Mouse (Mus musculus): ENCODE results near the gene Fhad1. TPM values are rescaled to one million over a fixed set of nuclear protein-coding genes. Genes with fewer than 3 reads are reported as not detected.
A peak's percentile ranks its signal among the peaks of the same experiment; 100 is the strongest.

The Fhad1 gene
- total RNA-seq, 2 experiments from 2014 or later: 0.36 TPM; not detected in 1

- DNase-seq: no peak
These were observed 132.0 kb downstream of the Fhad1 start for GRCm38 (mm10) chr4:141882858-141883257.

- DNase-seq: peak; percentile 50 to 59
These were observed 132.9 kb downstream of the Fhad1 start for GRCm38 (mm10) chr4:141881950-141882349.

- no peak for DNase-seq
These were observed 133.5 kb downstream of the Fhad1 start for GRCm38 (mm10) chr4:141881289-141881914.

- DNase-seq: no peak
These were observed 135.0 kb downstream of the Fhad1 start for GRCm38 (mm10) chr4:141879875-141880274.

GRCm38 (mm10) chr4:141879074-141879473 lies 135.8 kb downstream of the Fhad1 start:
- no peak for DNase-seq

- no peak for DNase-seq
These were observed 136.3 kb downstream of the Fhad1 start for GRCm38 (mm10) chr4:141878621-141879020.

- DNase-seq: no peak
These were observed 139.3 kb downstream of the Fhad1 start for GRCm38 (mm10) chr4:141875481-141876108.

- DNase-seq: peak; percentile 91
These were observed 140.1 kb downstream of the Fhad1 start, which contains the start of gene Efhd2 for GRCm38 (mm10) chr4:141874601-141875460. TSS of gene Efhd2 (minus strand) at chr4:141874920.

- no peak for DNase-seq
These were observed 140.7 kb downstream of the Fhad1 start for GRCm38 (mm10) chr4:141874111-141874600.

- peak; percentile 58 to 62 for DNase-seq
These were observed 141.9 kb downstream of the Fhad1 start for GRCm38 (mm10) chr4:141872977-141873376.

GRCm38 (mm10) chr4:141871909-141872308 lies 143.0 kb downstream of the Fhad1 start:
- DNase-seq: peak in 1 of 2 experiments; percentile 61

- DNase-seq: peak in 1 of 2 experiments; percentile 29
These were observed 143.6 kb downstream of the Fhad1 start for GRCm38 (mm10) chr4:141871333-141871725.

GRCm38 (mm10) chr4:141870666-141871332 lies 144.1 kb downstream of the Fhad1 start:
- peak; percentile 61 to 83 for DNase-seq

GRCm38 (mm10) chr4:141869436-141870215 lies 145.3 kb downstream of the Fhad1 start:
- DNase-seq: no peak

GRCm38 (mm10) chr4:141868051-141868450 lies 146.8 kb downstream of the Fhad1 start:
- no peak for DNase-seq

GRCm38 (mm10) chr4:141867498-141867897 lies 147.4 kb downstream of the Fhad1 start:
- peak; percentile 74 to 80 for DNase-seq

GRCm38 (mm10) chr4:141866933-141867490 lies 147.9 kb downstream of the Fhad1 start:
- DNase-seq: peak in 1 of 2 experiments; percentile 45

- no peak for DNase-seq
These were observed 149.3 kb downstream of the Fhad1 start for GRCm38 (mm10) chr4:141865600-141865999.

GRCm38 (mm10) chr4:141865006-141865405 lies 149.9 kb downstream of the Fhad1 start:
- DNase-seq: no peak

GRCm38 (mm10) chr4:141864506-141864905 lies 150.4 kb downstream of the Fhad1 start:
- DNase-seq: no peak
